Mouse (Mus musculus): Measurements from ENCODE around the gene Ces2b.

DNA sequence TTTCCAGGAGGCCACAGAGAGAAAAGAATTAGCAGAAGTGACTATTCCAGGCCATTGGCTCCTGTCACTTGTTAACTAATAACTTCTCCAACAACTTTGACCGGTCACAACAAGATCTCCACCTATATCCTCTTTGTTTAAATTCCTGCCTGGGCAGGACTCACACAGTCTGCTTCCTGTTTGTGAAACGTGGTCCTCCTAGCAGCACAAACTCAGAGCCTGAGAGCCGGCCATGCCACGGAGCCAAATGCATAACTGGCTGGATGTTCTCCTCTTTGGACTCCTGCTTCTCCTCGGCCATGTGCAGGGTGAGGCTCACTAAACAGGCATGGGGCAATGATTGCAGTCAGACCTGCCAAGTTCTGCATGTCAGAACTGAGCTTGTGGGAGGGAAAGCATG lies at the start of gene Ces2b:
- TF ChIP-seq CTCF (IDR thresholded peaks at IDR 0.05; ENCODE audit: low read depth) (no peak), EP300 (IDR thresholded peaks at IDR 0.05; ENCODE audit: low read depth) (no peak)

All from liver, embryonic 14.5 days (tissue).